Mouse (Mus musculus): ENCODE measurements around the gene Zfpm1.

DNA sequence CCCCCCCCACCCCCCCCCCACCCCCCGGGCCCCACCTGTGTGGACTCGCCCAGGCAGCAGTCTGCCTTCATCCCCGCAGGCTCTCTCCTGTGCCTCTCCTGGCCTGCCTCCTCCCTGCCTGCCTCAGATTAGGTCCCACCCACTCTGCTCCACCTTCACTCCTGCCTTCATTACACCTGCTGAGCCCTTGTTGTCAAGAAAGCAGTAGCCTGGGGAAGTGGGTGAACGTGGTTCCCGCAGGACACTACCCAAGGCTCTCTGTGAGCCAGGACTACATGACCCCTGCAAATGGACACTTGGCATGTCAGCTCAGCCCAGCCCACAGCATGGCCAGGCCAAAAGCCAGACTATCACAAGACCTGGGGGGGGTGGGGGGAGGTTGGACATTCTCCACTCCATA, 62.3 kb downstream of the Zfpm1 start:
- no peak for TF ChIP-seq CTCF (IDR thresholded peaks at IDR 0.05; ENCODE audit: control insufficient read depth, insufficient read depth, insufficient replicate concordance, low read depth, low read length)
- no peak for TF ChIP-seq POLR2A (IDR thresholded peaks at IDR 0.05; ENCODE audit: control insufficient read depth, low read depth, low read length)

All from testis, adult 2 months (tissue).